Mouse (Mus musculus): ENCODE measurements at regions not wholly inside any gene's neighbourhood (a gene's known extent, or its start where the extent isn't known, plus 50 kb on each side); places are given as distances from the start of the nearest gene placed in this dataset.

DNA sequence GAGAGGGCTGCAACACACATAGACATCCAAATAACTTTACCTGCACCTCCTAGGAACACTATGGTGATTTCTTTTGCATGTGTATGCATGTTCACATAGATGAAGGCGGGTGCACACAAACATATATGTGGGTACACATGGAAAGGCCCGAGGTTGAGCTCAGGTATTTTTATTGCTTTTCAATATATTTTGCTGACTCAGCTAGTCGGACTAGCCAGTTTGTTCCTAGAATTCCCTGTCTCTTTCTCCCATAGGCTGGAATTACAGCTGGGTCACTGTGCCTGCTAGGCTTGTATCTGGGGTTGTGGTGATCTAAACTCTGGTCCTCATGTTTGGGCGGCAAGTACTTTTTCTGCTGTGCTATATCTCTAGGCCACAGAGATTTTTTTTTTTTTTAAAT lies 166.1 kb upstream of the Mki67 start:
- DNase-seq (ENCODE audit: extremely low read depth, low read depth): no peak

DNA sequence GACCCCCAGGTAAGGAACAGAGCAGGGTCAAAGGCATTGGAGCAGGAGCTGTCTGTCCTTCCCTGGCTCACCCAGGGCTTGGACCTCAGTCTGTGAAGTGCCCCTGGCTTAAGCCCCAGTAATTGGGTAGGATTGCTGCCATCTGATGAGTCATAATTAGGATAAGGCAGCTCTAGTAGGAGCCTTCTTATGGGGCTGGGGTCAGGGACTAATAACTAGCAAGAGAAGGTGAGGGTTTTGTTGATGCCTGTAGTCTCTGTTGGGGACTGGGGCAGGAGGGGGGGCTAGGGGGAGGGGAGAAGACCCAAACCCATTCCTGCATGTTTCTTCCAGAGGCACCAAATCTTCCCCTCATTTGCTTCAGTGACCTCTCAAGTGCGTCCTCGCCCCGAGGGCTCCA lies 172.4 kb upstream of the Mki67 start:
- DNase-seq (ENCODE audit: extremely low read depth, low read depth): no peak

DNA sequence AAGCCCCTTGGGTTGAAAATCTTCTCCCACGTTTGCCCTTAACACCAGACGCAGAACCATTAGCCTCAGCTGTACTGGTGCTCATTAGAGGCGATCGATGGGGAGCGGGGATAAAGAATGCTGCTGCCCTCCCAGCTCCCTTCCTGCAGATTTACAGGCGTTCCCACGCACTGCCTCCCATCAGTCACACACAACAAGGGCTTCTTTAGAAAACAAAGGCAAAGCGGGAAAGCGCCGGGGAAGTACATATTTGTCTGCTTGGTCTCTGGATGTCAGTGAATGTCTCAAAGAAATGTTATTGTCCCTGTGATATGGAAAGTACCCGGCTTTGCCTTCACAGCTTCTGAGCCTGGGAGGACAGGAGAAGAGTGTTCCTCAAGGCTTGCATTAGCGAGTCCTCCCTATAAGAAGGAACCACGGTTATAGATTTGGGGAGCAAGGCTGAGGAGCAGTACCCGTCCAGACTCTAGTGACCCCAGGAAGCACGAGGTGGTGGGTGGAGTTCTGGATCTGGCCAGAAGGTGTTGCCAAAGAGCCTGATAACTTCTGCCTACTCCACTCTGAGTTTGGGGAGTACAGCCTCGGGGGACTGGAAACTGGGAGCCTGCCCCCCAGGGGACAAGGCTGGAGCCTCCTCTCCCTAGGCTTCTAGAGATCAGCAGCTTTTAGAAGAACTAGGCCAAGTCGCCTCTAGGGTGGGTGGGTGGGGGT lies 173.0 kb upstream of the Mki67 start:
- no peak for DNase-seq (ENCODE audit: extremely low read depth, low read depth)

GRCm38 (mm10) chr7:135898876-135899275 lies 182.7 kb upstream of the Mki67 start:
- no peak for DNase-seq (ENCODE audit: extremely low read depth, low read depth)

GRCm38 (mm10) chr7:135899765-135900164 lies 183.6 kb upstream of the Mki67 start:
- DNase-seq (ENCODE audit: extremely low read depth, low read depth): no peak

DNA sequence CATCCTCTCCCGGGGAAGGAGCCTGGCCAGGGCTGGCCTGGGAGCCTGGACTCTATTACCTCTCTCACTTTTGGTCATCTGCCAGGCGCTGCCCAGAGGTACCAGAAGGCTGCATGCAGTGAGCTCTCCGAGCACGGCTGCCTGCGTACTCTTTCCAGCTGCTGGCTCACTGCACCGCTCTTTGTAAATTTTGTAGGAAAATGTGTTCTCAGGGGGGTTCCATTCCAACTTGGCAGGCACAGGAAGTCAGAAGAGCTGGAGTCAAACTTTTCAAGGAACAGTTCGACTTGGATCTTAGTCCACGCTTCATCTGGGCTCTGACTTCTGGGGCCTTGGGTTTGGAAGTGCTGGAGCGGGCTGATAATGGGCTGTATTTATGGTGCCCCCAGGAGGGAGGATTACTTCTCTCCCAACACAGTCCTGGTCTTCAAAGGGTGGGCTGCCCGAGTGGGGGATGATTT lies 184.7 kb upstream of the Mki67 start:
- no peak for DNase-seq (ENCODE audit: extremely low read depth, low read depth)

- DNase-seq (ENCODE audit: extremely low read depth, low read depth): no peak
These were observed 186.2 kb upstream of the Mki67 start for GRCm38 (mm10) chr7:135902106-135903055.

DNA sequence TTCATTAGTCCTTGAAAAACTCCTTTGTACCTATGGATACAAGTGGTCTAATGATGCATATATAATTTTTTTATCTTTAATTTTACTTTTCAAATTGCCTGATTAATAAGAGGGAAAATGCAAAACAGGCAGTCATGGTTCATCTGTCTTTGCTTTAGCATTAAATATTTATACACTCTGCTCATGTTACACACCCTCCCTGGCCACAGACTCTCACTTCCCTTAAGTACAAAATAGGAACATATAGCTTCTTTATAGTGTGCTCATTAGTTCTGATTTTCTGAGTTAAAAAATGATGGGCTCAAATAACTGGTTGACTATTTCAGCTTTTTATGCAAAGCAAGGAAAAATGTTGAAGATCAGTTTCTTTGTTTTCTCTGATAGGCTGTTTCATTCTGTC lies 195.2 kb upstream of the Mki67 start:
- no peak for DNase-seq (ENCODE audit: extremely low read depth, low read depth)

- DNase-seq (ENCODE audit: extremely low read depth, low read depth): no peak
These were observed 197.9 kb upstream of the Mki67 start for GRCm38 (mm10) chr7:135913923-135914634.

DNA sequence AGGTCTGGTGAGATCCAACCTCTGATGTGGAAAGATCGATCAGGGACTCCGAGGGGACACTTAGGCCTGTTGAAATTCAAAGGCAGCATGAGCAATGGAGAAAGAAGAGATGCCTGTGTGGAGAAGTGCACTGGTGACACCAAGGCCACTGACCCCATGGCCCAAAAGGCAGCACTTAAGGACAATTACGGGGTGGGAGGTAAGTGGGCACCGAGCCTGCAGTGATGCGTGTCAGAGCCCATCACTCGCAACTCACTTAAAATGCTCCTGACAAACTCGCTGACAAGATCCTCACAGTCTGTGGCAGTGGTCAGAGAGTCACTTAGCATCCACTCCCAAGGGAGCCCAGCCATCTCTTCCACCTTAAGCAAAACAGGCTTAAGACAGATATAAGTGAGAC lies 207.7 kb upstream of the Mki67 start:
- DNase-seq (ENCODE audit: extremely low read depth, low read depth): no peak

GRCm38 (mm10) chr7:135924641-135925040 lies 208.5 kb upstream of the Mki67 start:
- no peak for DNase-seq (ENCODE audit: extremely low read depth, low read depth)

- no peak for DNase-seq (ENCODE audit: extremely low read depth, low read depth)
These were observed 213.9 kb upstream of the Mki67 start for GRCm38 (mm10) chr7:135930091-135930490.

- DNase-seq (ENCODE audit: extremely low read depth, low read depth): no peak
These were observed 216.5 kb upstream of the Mki67 start for GRCm38 (mm10) chr7:135932595-135933175.

GRCm38 (mm10) chr7:135935180-135935579 lies 219.0 kb upstream of the Mki67 start:
- DNase-seq (ENCODE audit: extremely low read depth, low read depth): no peak

DNA sequence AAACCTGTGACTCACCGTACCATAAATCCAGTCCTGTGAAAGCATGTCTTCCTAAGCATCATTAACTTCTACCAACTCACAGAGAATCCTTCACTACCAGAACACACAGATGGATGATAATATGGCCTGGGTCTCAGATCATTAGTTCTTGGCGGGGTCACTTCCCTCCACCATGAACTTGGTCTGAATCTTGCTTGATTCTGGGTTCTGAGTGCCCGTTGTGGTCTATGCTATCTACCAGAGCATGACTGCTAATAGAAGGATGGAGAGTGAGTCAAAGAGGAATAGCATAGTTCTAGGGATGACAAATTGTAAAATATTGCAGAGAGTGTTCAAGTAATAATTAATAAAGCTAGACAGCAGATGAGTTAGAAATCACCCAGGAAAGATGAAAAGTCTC lies 221.3 kb upstream of the Mki67 start:
- no peak for DNase-seq (ENCODE audit: extremely low read depth, low read depth)

GRCm38 (mm10) chr7:135939341-135939740 lies 223.2 kb upstream of the Mki67 start:
- DNase-seq (ENCODE audit: extremely low read depth, low read depth): no peak

- no peak for DNase-seq (ENCODE audit: extremely low read depth, low read depth)
These were observed 226.7 kb upstream of the Mki67 start for GRCm38 (mm10) chr7:135942826-135943225.

- no peak for DNase-seq (ENCODE audit: extremely low read depth, low read depth)
These were observed 230.0 kb upstream of the Mki67 start for GRCm38 (mm10) chr7:135946071-135946646.

GRCm38 (mm10) chr7:135961026-135961425 lies 244.9 kb upstream of the Mki67 start:
- no peak for DNase-seq (ENCODE audit: extremely low read depth, low read depth)

DNA sequence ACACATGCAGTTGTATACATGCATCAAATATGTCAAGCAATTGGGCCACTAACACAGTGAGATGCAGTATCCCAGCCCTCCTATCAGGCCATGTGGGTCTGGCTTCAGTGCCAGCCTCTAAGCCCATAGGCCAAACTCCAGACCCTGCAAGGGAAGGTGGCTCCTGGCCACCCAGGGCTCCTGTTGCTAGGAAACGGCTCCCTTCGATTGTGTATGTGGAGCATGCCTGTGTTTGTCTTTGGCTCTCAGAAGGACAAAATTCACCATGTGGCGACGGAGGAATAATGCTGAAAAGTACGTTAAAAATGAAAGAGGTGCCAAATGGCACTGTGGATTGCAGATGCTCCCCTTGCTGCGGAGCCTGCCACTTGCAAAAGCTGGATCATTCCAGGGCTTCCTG lies 249.4 kb upstream of the Mki67 start:
- DNase-seq (ENCODE audit: extremely low read depth, low read depth): no peak

- DNase-seq (ENCODE audit: extremely low read depth, low read depth): no peak
These were observed 250.1 kb upstream of the Mki67 start for GRCm38 (mm10) chr7:135966231-135966630.
